Mouse (Mus musculus): Measurements from ENCODE around the gene Tlr7. TPM values are rescaled to one million over a fixed set of nuclear protein-coding genes. Genes with fewer than 3 reads are reported as not detected.
"Not testable (repeated sequence)": the region's sequence is repeated elsewhere in the genome, so short reads cannot be mapped to it uniquely, and the experiment has no call there.

Gene Tlr7
- polyA plus RNA-seq, 1 experiment from 2014 or later, result 0.74 TPM

GRCm38 (mm10) chrX:167318819-167319396, 11.4 kb downstream of the Tlr7 start:
- no peak for ATAC-seq (replicated peaks; ENCODE audit: low FRiP score, low read depth)
- H3K36me3 ChIP-seq (ENCODE audit: insufficient read depth, low read length), result no peaks in the 10 kb centered on the region

GRCm38 (mm10) chrX:167315766-167316165, 14.6 kb downstream of the Tlr7 start:
- Histone ChIP-seq H3K36me3 (ENCODE audit: insufficient read depth, low read length) (no peaks in the 10 kb centered on the region), H3K27me3 (ENCODE audit: insufficient read depth, low read length) (0 out of 2 replicates have a peak, but pooled peaks cover 2% of the 10 kb centered on the region), H3K4me3 (replicated peaks; ENCODE audit: low read depth, low read length) (no peak overlapping the region), H3K9ac (ENCODE audit: low read depth, low read length) (no peak overlapping the region), H3K27ac (no peak overlapping the region), H3K4me2 (ENCODE audit: low read length) (no peak overlapping the region), H3K4me1 (replicated peaks; ENCODE audit: insufficient read depth, low read length) (no peaks in the 10 kb centered on the region), H3K9me3 (replicated peaks; ENCODE audit: low read length) (no peaks in the 10 kb centered on the region)
- WGBS, result 46% methylated on average over 5 of the region's 5 CpGs
- TF ChIP-seq CTCF (IDR thresholded peaks at IDR 0.05; ENCODE audit: low read depth), result no peak
- DNase-seq (ENCODE audit: low spot score) (peak; percentile 12), ATAC-seq (replicated peaks; ENCODE audit: low FRiP score, low read depth) (no peak)

More at GRCm38 (mm10) chrX:167318819-167319396, 11.4 kb downstream of the Tlr7 start:
- no peak for DNase-seq (ENCODE audit: low spot score)
- no peaks in the 10 kb centered on the region for H3K4me1 ChIP-seq (replicated peaks; ENCODE audit: insufficient read depth, low read length)
- H3K27me3 ChIP-seq (ENCODE audit: insufficient read depth, low read length), result 0 out of 2 replicates have a peak, but pooled peaks cover 2% of the 10 kb centered on the region
- 62% methylated on average over 4 of the region's 4 CpGs for WGBS
- H3K4me2 ChIP-seq (ENCODE audit: low read length), result no peak overlapping the region
- H3K9me3 ChIP-seq (replicated peaks; ENCODE audit: low read length), result no peaks in the 10 kb centered on the region
- H3K4me3 ChIP-seq (replicated peaks; ENCODE audit: low read depth, low read length), result no peak overlapping the region
- no peak for TF ChIP-seq CTCF (IDR thresholded peaks at IDR 0.05; ENCODE audit: low read depth)
- H3K27ac ChIP-seq, result no peak overlapping the region
- no peak overlapping the region for H3K9ac ChIP-seq (ENCODE audit: low read depth, low read length)

- no peaks in the 10 kb centered on the region for H3K4me1 ChIP-seq (replicated peaks; ENCODE audit: insufficient read depth, low read length)
- H3K9ac ChIP-seq (ENCODE audit: low read depth, low read length), result no peak overlapping the region
- no peak for DNase-seq (ENCODE audit: low spot score)
- H3K36me3 ChIP-seq (ENCODE audit: insufficient read depth, low read length), result no peaks in the 10 kb centered on the region
- WGBS, result 62% methylated on average over 4 of the region's 4 CpGs
- no peak overlapping the region for H3K27ac ChIP-seq
- ATAC-seq (replicated peaks; ENCODE audit: low FRiP score, low read depth), result no peak
- no peak for TF ChIP-seq CTCF (IDR thresholded peaks at IDR 0.05; ENCODE audit: low read depth)
- 0 out of 2 replicates have a peak, but pooled peaks cover 2% of the 10 kb centered on the region for H3K27me3 ChIP-seq (ENCODE audit: insufficient read depth, low read length)
- no peak overlapping the region for H3K4me3 ChIP-seq (replicated peaks; ENCODE audit: low read depth, low read length)
- H3K4me2 ChIP-seq (ENCODE audit: low read length), result no peak overlapping the region
- no peaks in the 10 kb centered on the region for H3K9me3 ChIP-seq (replicated peaks; ENCODE audit: low read length)
Measured at GRCm38 (mm10) chrX:167315093-167315726, 15.1 kb downstream of the Tlr7 start.

- not testable (repeated sequence) for DNase-seq (ENCODE audit: low spot score); H3K4me2 ChIP-seq (ENCODE audit: low read length); H3K36me3 ChIP-seq (ENCODE audit: insufficient read depth, low read length); H3K9me3 ChIP-seq (replicated peaks; ENCODE audit: low read length); H3K4me1 ChIP-seq (replicated peaks; ENCODE audit: insufficient read depth, low read length); H3K4me3 ChIP-seq (replicated peaks; ENCODE audit: low read depth, low read length); ATAC-seq (replicated peaks; ENCODE audit: low FRiP score, low read depth); H3K9ac ChIP-seq (ENCODE audit: low read depth, low read length); H3K27ac ChIP-seq; H3K27me3 ChIP-seq (ENCODE audit: insufficient read depth, low read length)
- WGBS, result no CpG with 5 or more reads among the region's 1 CpGs
Measured at GRCm38 (mm10) chrX:167302061-167302460, 28.3 kb downstream of the Tlr7 start.

GRCm38 (mm10) chrX:167276953-167277352, 53.4 kb downstream of the Tlr7 start:
- DNase-seq (ENCODE audit: low spot score) (peak; percentile 70), ATAC-seq (replicated peaks; ENCODE audit: low FRiP score, low read depth) (no peak)
- Histone ChIP-seq H3K4me2 (ENCODE audit: low read length) (peak overlapping the region; percentile 37), H3K27ac (no peak overlapping the region), H3K4me3 (replicated peaks; ENCODE audit: low read depth, low read length) (peak overlapping the region; percentile 8; the same call in 1 of the 2 replicates), H3K9ac (ENCODE audit: low read depth, low read length) (no peak overlapping the region), H3K9me3 (replicated peaks; ENCODE audit: low read length) (no peaks in the 10 kb centered on the region), H3K27me3 (ENCODE audit: insufficient read depth, low read length) (no peaks in the 10 kb centered on the region), H3K4me1 (replicated peaks; ENCODE audit: insufficient read depth, low read length) (no peaks in the 10 kb centered on the region), H3K36me3 (ENCODE audit: insufficient read depth, low read length) (no peaks in the 10 kb centered on the region)
- peak; percentile 84 for TF ChIP-seq CTCF (IDR thresholded peaks at IDR 0.05; ENCODE audit: low read depth)
- 22% methylated on average over 9 of the region's 9 CpGs for WGBS

- Histone ChIP-seq H3K4me3 (replicated peaks; ENCODE audit: low read depth, low read length) (peak overlapping the region; percentile 8; the same call in 1 of the 2 replicates), H3K9me3 (replicated peaks; ENCODE audit: low read length) (no peaks in the 10 kb centered on the region), H3K4me1 (replicated peaks; ENCODE audit: insufficient read depth, low read length) (no peaks in the 10 kb centered on the region), H3K27me3 (ENCODE audit: insufficient read depth, low read length) (no peaks in the 10 kb centered on the region), H3K9ac (ENCODE audit: low read depth, low read length) (no peak overlapping the region), H3K36me3 (ENCODE audit: insufficient read depth, low read length) (no peaks in the 10 kb centered on the region), H3K4me2 (ENCODE audit: low read length) (peak overlapping the region; percentile 37), H3K27ac (no peak overlapping the region)
- ATAC-seq (replicated peaks; ENCODE audit: low FRiP score, low read depth) (no peak), DNase-seq (ENCODE audit: low spot score) (peak; percentile 1)
- WGBS, result 58% methylated on average over 10 of the region's 10 CpGs
- no peak for TF ChIP-seq CTCF (IDR thresholded peaks at IDR 0.05; ENCODE audit: low read depth)
Measured at GRCm38 (mm10) chrX:167276551-167276950, 53.8 kb downstream of the Tlr7 start.
